Mouse (Mus musculus) heart, postnatal 0 days (tissue): ENCODE measurements around the gene Lmcd1. TPM values are rescaled to one million over a fixed set of nuclear protein-coding genes. Genes with fewer than 3 reads are reported as not detected.

ENCODE experiments used
- ATAC-seq: fragments of 200-750 bp; cut with Nextera tagmentation; 2 replicates; pipeline ENCODE4 v1.8.0; 2017; ENCODE audit warnings: low read depth, moderate number of reproducible peaks, moderate library complexity; ENCODE audit not compliant: insufficient read depth
- DNase-seq: peaks from one replicate; pipeline ENCODE4 v3.0.0-alpha.2; 2016; ENCODE audit warnings: low spot score
- H3K27ac ChIP-seq: fragments of 300-500 bp; sonication (generic); 2 replicates; pipeline ENCODE4 v1.5.1; 2014; ENCODE audit warnings: low read depth, mild to moderate bottlenecking
- H3K27me3 ChIP-seq: fragments of 300-500 bp; sonication (generic); 2 replicates; pipeline ENCODE4 v1.6.1; 2014; ENCODE audit warnings: low read length, mixed read lengths; ENCODE audit not compliant: control insufficient read depth, insufficient read depth
- H3K36me3 ChIP-seq: fragments of 300-500 bp; sonication (generic); replicated peaks from 2 replicates; pipeline ENCODE4 v1.6.1; 2014; ENCODE audit warnings: low read length, mixed read lengths; ENCODE audit not compliant: control insufficient read depth, insufficient read depth
- H3K4me1 ChIP-seq: fragments of 300-500 bp; sonication (generic); 2 replicates; pipeline ENCODE4 v1.6.1; 2014; ENCODE audit warnings: antibody characterized with exemption; ENCODE audit not compliant: control insufficient read depth, insufficient read depth
- H3K4me2 ChIP-seq: fragments of 300-500 bp; sonication (generic); 2 replicates; pipeline ENCODE4 v1.6.1; 2014; ENCODE audit warnings: low read depth, mild to moderate bottlenecking, low read length, moderate library complexity
- H3K4me3 ChIP-seq: fragments of 300-500 bp; sonication (generic); 2 replicates; pipeline ENCODE4 v1.5.1; 2014; ENCODE audit warnings: low read depth, low read length
- H3K9ac ChIP-seq: fragments of 300-500 bp; sonication (generic); replicated peaks from 2 replicates; pipeline ENCODE4 v1.6.1; 2014; ENCODE audit warnings: low read depth, low read length, mixed read lengths
- H3K9me3 ChIP-seq: fragments of 300-500 bp; sonication (generic); replicated peaks from 2 replicates; pipeline ENCODE4 v1.6.1; 2016; ENCODE audit warnings: low read length; ENCODE audit not compliant: control insufficient read depth
- CTCF ChIP-seq: IDR thresholded peaks from 2 replicates; pipeline ENCODE4 v1.5.1; 2016; ENCODE audit warnings: antibody characterized with exemption, control low read depth, low read depth
- EP300 ChIP-seq: IDR thresholded peaks from 2 replicates; pipeline ENCODE4 v1.6.1; 2016; ENCODE audit warnings: antibody characterized with exemption, low read depth
- WGBS: fragments of 180-500 bp; shearing (Covaris S2); extraction: QIAGEN DNeasy Blood & Tissue Kit; methylation state at CpG from one replicate; pipeline ENCODE4 v1.1.7; 2014; 5-methylcytosine and 5-hydroxymethylcytosine counted together
- polyA plus RNA-seq: library from polyadenylated mRNA; unstranded; fragments of >200 nt; fragmentation: Nextera tagmentation; extraction: Ambion mirVana; gene quantifications from 2 replicates; pipeline ENCODE4 v1.2.1, GENCODE M21; 2015
- total RNA-seq: library from RNA; depleted of rRNA; stranded (reverse); fragments of >200 nt; gene quantifications from 2 replicates; pipeline ENCODE4 v1.2.3, GENCODE M21; 2014; ENCODE audit warnings: low replicate concordance; rRNA removed

Gene Lmcd1
- total and polyA plus RNA-seq, 2 experiments from 2014 or later, result 34.8 to 62.4 TPM

- no peaks in the 10 kb centered on the region for H3K9me3 ChIP-seq
- ATAC-seq (no peak), DNase-seq (no peak)
- H3K36me3 ChIP-seq, result no peaks in the 10 kb centered on the region
- H3K27me3 ChIP-seq, result no peaks in the 10 kb centered on the region
- H3K9ac ChIP-seq, result no peak overlapping the region
- 84% methylated on average over 9 of the region's 9 CpGs for whole genome bisulfite sequencing
- H3K4me2 ChIP-seq, result no peak overlapping the region
- no peak overlapping the region for H3K27ac ChIP-seq
- H3K4me1 ChIP-seq, result peaks cover 9% of the 10 kb centered on the region
- TF ChIP-seq CTCF (no peak), EP300 (no peak)
- no peak overlapping the region for H3K4me3 ChIP-seq
Measured at GRCm38 (mm10) chr6:112379054-112379453, 105.5 kb downstream of the Lmcd1 start.

Other genes starting within 250 kb of the Lmcd1 start
- gene Ssu2, start 114.3 kb downstream of the Lmcd1 start, total RNA-seq, result 9.2 and 17.4 TPM in 2 replicates
- gene Ssu2, start 114.3 kb downstream of the Lmcd1 start, polyA plus RNA-seq, result 3.2 and 5.1 TPM in 2 replicates
- gene Cav3, start 185.7 kb downstream of the Lmcd1 start, total RNA-seq, result 148 and 161 TPM in 2 replicates
- gene Cav3, start 185.7 kb downstream of the Lmcd1 start, polyA plus RNA-seq, result 188 and 201 TPM in 2 replicates
- gene Oxtr, start 216.2 kb downstream of the Lmcd1 start, total RNA-seq, result not detected in 2 replicates
- 0.05 TPM in 2 replicates for gene Oxtr, start 216.2 kb downstream of the Lmcd1 start, polyA plus RNA-seq